Mouse (Mus musculus) retina, embryonic 14.5 days (tissue): ENCODE measurements around the gene Klk4.

Source experiments
- DNase-seq: peaks from one replicate; pipeline ENCODE4 v3.0.0-alpha.2; 2015; ENCODE audit warnings: low spot score

Klk4 gene

DNA sequence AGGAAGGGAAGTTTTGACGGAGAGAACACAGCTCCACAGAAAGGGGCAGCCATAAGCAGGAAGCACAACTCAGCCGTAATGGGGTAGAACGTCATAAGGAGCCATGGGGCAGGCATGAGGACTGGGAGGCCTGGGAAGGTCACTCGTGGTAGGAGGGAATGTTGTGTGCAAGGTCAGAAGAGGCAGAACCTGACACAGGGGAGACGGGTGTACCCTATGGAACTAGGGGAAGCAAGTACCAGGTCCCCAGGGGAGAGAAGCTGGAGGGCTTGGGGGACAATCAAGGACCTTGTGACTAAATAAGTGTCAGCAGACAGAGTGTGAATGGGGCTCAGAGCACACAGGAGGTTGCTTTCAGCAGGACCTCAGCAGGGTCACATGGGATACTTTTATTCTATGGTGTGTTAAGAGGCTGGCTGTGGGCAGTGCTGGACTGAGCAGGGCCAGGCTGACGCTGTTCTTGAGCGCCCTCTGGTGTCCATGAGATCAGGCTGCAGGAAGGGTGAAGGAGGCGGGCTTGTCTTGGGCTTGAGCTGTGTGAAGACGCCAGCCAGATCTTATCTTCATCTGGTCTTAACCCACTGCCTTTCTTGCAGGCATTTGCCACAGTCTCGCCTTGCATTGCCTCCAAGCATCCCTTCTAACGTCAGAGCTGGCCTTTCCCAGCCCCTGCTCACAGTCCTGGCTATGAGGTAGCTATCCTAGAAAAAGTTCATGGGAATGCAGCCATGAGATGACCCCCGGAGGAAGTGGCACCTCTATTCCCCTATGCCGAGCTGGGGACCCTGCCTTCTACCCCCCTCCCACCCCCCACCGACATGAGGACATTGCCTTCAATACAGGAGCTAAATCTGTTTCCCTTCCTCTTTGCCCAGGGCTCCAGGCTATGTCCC lies 38.8 kb downstream of the Klk4 start:
- peak; percentile 87 for DNase-seq

DNA sequence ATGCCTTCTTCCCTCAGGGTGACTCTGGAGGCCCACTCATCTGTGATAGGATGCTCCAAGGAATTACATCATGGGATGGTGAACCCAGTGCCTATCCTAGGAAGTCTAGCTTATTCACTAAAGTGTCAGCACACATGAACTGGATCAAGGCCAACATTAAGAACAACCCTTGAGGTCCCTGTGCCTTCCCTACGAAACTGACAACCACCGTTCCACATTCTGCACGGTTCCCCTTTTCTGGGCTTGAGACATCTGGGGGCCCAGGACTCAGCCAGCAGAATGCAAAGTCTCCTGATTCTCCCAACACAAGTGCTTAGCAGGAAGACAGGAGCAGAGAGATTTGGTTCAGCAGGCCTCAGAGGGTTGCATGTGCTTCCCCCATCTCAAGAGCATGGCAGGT lies 39.6 kb downstream of the Klk4 start:
- no peak for DNase-seq

DNA sequence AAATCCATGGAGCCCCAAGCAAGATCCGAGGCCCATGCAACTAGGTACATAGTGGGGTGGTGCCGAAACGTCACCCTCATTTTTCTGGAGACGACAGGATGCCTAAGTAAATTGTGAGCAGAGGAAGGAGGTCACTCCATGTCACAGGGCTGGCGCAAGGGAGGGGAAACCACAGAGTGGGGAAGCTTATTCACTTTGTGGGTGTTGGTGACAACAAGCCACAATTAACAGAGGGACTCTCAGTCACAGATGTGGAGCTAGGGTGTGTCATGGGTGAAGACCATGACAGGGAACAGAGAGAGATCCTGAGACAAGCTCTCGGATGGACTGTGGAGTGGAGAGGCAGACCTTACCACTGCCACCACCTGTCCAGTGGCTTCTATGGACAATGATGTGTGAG lies 40.1 kb downstream of the Klk4 start:
- DNase-seq: no peak

- DNase-seq: no peak
These were observed 41.0 kb downstream of the Klk4 start for GRCm38 (mm10) chr7:43921941-43922340.

DNA sequence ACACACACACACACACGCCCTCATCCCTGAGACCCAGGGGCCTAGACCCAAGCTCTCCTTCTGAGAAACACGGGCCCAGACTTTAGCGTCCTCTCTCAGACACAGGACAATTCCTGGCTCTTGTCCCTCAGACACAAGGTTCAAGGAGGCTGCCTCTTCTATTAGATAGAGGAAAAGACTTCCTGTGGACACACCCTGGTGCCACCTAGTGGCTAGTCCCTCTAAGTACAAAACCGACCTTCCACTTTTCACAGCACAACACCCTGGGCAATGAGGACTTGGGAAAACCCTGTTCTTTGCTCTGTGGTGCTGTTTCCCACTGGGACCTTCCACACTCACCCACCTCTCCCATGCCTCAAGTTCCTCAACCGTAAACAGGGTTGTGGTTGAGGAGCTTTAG lies 45.0 kb downstream of the Klk4 start:
- DNase-seq: peak; percentile 55

DNA sequence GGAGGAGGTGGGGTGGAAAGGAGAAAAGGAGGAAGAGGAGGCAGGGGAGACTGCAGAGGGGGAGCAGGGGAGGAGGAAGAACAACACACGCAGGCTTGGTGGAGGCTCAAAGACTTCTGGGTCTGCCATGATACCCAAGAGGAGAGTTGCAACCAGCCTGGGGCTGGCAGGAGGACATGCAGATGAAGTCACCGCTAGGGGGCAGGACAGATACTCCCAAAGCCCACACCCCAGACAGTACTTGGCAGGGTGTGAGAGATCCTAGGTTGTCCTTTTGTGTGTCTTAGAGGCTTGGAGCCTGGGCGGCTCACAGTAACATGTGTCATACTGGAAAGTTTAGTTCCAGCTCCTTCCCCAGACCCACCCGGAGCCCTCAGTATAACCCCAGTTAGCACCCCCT lies 47.6 kb downstream of the Klk4 start:
- DNase-seq: peak; percentile 67

GRCm38 (mm10) chr7:43932337-43932736 lies 51.4 kb downstream of the Klk4 start:
- DNase-seq: no peak

DNA sequence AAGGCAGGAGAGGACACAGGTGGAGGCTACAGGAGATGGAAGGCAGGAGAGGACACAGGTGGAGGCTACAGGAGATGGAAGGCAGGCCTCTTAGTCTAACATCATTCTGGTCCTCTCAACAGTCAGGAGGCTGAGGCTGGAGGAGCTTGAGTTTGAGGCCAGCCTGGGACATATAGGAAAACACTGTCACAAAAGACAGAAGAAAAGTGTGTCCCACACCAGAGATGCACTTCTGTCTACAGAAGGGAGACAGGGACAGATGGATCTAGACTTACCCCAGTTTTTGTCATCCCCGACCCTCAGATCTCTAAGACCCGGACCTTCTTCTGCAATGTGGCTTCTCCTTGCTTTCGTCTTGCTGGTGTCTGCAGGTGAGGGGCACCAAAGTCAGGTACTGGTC lies 52.5 kb downstream of the Klk4 start, which contains the start of gene Klk15:
Gene Klk15 (plus strand): TSS at position 301 of the 400 bp plus-strand sequence.
- DNase-seq: no peak

DNA sequence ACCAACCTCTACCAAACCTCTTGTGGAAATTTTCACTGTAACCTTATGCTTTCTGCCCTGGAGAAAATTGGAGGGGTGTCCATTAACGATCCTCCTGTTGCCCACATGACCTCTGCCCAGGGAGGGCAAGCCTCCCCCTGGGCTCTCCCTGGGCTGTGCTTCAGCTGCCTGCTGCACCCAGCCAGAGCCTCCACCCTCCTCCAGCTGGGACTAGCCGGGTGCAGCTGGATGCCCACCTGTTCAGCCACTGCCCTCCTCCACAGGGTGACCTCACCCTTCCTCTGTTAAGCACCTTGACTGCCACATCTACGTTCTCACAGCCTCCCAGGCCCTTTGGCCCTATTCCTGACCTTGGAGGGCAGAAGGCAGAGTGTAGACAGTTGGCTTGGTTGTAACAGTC lies 53.8 kb downstream of the Klk4 start:
- DNase-seq: no peak
